Mouse (Mus musculus) lung, embryonic 15.5 days (tissue): Measurements from ENCODE around the gene Rpl22. TPM values are rescaled to one million over a fixed set of nuclear protein-coding genes. Genes with fewer than 3 reads are reported as not detected.
A peak's percentile ranks its signal among the peaks of the same experiment; 100 is the strongest.

Experiments used
- ATAC-seq: fragments of 200-750 bp; cut with Nextera tagmentation; 2 replicates; pipeline ENCODE4 v1.8.0; 2017; ENCODE audit warnings: moderate number of reproducible peaks, borderline replicate concordance; ENCODE audit not compliant: low FRiP score, low TSS enrichment; ENCODE audit errors: extremely low read depth
- H3K27ac ChIP-seq: fragments of 300-500 bp; sonication (generic); 2 replicates; pipeline ENCODE4 v1.5.1; 2015; ENCODE audit warnings: moderate library complexity, mild to moderate bottlenecking, inconsistent platforms
- H3K27me3 ChIP-seq: fragments of 300-500 bp; sonication (generic); 2 replicates; pipeline ENCODE4 v1.6.1; 2015; ENCODE audit warnings: inconsistent platforms
- H3K36me3 ChIP-seq: fragments of 300-500 bp; sonication (generic); 2 replicates; pipeline ENCODE4 v1.6.1; 2015; ENCODE audit warnings: inconsistent platforms
- H3K4me1 ChIP-seq: fragments of 300-500 bp; sonication (generic); 2 replicates; pipeline ENCODE4 v1.6.1; 2015; ENCODE audit warnings: inconsistent platforms
- H3K4me2 ChIP-seq: fragments of 300-500 bp; sonication (generic); 2 replicates; pipeline ENCODE4 v1.6.1; 2015; ENCODE audit warnings: inconsistent platforms, mild to moderate bottlenecking, moderate library complexity
- H3K4me3 ChIP-seq: fragments of 300-500 bp; sonication (generic); 2 replicates; pipeline ENCODE4 v1.5.1; 2015; ENCODE audit warnings: mild to moderate bottlenecking, inconsistent platforms
- H3K9ac ChIP-seq: fragments of 300-500 bp; sonication (generic); 2 replicates; pipeline ENCODE4 v1.6.1; 2015; ENCODE audit warnings: inconsistent platforms
- H3K9me3 ChIP-seq: fragments of 300-500 bp; sonication (generic); 2 replicates; pipeline ENCODE4 v1.6.1; 2016; ENCODE audit warnings: inconsistent platforms
- WGBS: fragments of 180-500 bp; shearing (Covaris S2); methylation state at CpG from one replicate; pipeline ENCODE4 v1.1.7; 2015; 5-methylcytosine and 5-hydroxymethylcytosine counted together
- polyA plus RNA-seq: library from polyadenylated mRNA; unstranded; fragments of >200 nt; fragmentation: Nextera tagmentation; extraction: Ambion mirVana; gene quantifications from 2 replicates; pipeline ENCODE4 v1.2.1, GENCODE M21; 2015

Rpl22 gene
- polyA plus RNA-seq, 1 experiment from 2014 or later, result 354 TPM

- Histone ChIP-seq H3K4me3 (no peak overlapping the region), H3K4me2 (no peak overlapping the region), H3K9me3 (no peaks in the 10 kb centered on the region), H3K27me3 (peaks cover 92% of the 10 kb centered on the region), H3K9ac (no peak overlapping the region), H3K36me3 (no peaks in the 10 kb centered on the region), H3K4me1 (peaks cover 25% of the 10 kb centered on the region), H3K27ac (no peak overlapping the region)
- ATAC-seq, result no peak
- 20% methylated on average over 19 of the region's 19 CpGs for WGBS
Observed at GRCm38 (mm10) chr4:152287317-152288120, 38.0 kb upstream of the Rpl22 start.

- no peak for ATAC-seq
- no peak overlapping the region for H3K4me3 ChIP-seq
- WGBS, result 56% methylated on average over 18 of the region's 18 CpGs
Observed at GRCm38 (mm10) chr4:152288398-152288945, 37.1 kb upstream of the Rpl22 start.

GRCm38 (mm10) chr4:152290385-152290784 is 35.2 kb upstream of the Rpl22 start:
- H3K27me3 ChIP-seq, result peaks cover 77% of the 10 kb centered on the region
- 0 out of 2 replicates have a peak overlapping the region, but pooled peaks have one; percentile 10 for H3K4me3 ChIP-seq
- peak overlapping the region; percentile 16; the same call in 1 of the 2 replicates for H3K4me2 ChIP-seq
- no peak for ATAC-seq
- no peak overlapping the region for H3K9ac ChIP-seq
- WGBS, result under 1% methylated on average over 38 of the region's 39 CpGs
- no peaks in the 10 kb centered on the region for H3K36me3 ChIP-seq
- H3K9me3 ChIP-seq, result no peaks in the 10 kb centered on the region
- no peak overlapping the region for H3K27ac ChIP-seq
- H3K4me1 ChIP-seq, result peaks cover 12% of the 10 kb centered on the region; the same call in 1 of the 2 replicates

More at GRCm38 (mm10) chr4:152288398-152288945, 37.1 kb upstream of the Rpl22 start:
- Histone ChIP-seq H3K27me3 (peaks cover 92% of the 10 kb centered on the region), H3K36me3 (no peaks in the 10 kb centered on the region), H3K27ac (no peak overlapping the region), H3K4me1 (peaks cover 16% of the 10 kb centered on the region), H3K9ac (no peak overlapping the region), H3K4me2 (no peak overlapping the region), H3K9me3 (no peaks in the 10 kb centered on the region)

GRCm38 (mm10) chr4:152290991-152291390 is 34.6 kb upstream of the Rpl22 start:
- no peak overlapping the region for H3K4me3 ChIP-seq
- H3K27me3 ChIP-seq, result peaks cover 71% of the 10 kb centered on the region
- no peaks in the 10 kb centered on the region for H3K36me3 ChIP-seq
- no peak overlapping the region for H3K4me2 ChIP-seq
- ATAC-seq, result no peak
- no peak overlapping the region for H3K9ac ChIP-seq
- H3K27ac ChIP-seq, result no peak overlapping the region
- peaks cover 18% of the 10 kb centered on the region for H3K4me1 ChIP-seq
- no peaks in the 10 kb centered on the region for H3K9me3 ChIP-seq
- 23% methylated on average over 11 of the region's 11 CpGs for WGBS

- H3K4me2 ChIP-seq, result peak within 1 kb of the TSS; percentile 16; the same call in 1 of the 2 replicates
- H3K4me1 ChIP-seq, result peaks cover 15% of the 10 kb centered on the region
- WGBS, result 27% methylated on average over 6 of the region's 6 CpGs
- H3K9me3 ChIP-seq, result no peaks in the 10 kb centered on the region
- H3K27ac ChIP-seq, result no peak within 1 kb of the TSS
- H3K27me3 ChIP-seq, result peaks cover 65% of the 10 kb centered on the region
- no peaks in the 10 kb centered on the region for H3K36me3 ChIP-seq
- H3K9ac ChIP-seq, result no peak within 1 kb of the TSS
- no peak within 1 kb of the TSS for H3K4me3 ChIP-seq
- ATAC-seq, result no peak
Observed at GRCm38 (mm10) chr4:152291562-152291961, 34.0 kb upstream of the Rpl22 start, which contains the start of gene Hes3. Gene Hes3 (minus strand): TSS chr4:152291662.

GRCm38 (mm10) chr4:152292102-152292765 is 33.3 kb upstream of the Rpl22 start:
- Histone ChIP-seq H3K27me3 (peaks cover 58% of the 10 kb centered on the region), H3K4me1 (peaks cover 12% of the 10 kb centered on the region), H3K4me2 (no peak overlapping the region), H3K27ac (no peak overlapping the region), H3K36me3 (no peaks in the 10 kb centered on the region), H3K4me3 (no peak overlapping the region), H3K9ac (no peak overlapping the region), H3K9me3 (no peaks in the 10 kb centered on the region)
- WGBS, result 12% methylated on average over 12 of the region's 12 CpGs
- ATAC-seq, result no peak

GRCm38 (mm10) chr4:152294188-152294929 is 31.2 kb upstream of the Rpl22 start:
- peaks cover 44% of the 10 kb centered on the region for H3K27me3 ChIP-seq
- WGBS, result 51% methylated on average over 10 of the region's 10 CpGs

GRCm38 (mm10) chr4:152295916-152296315 is 29.6 kb upstream of the Rpl22 start:
- Histone ChIP-seq H3K4me1 (peaks cover 19% of the 10 kb centered on the region), H3K9ac (no peak overlapping the region), H3K9me3 (no peaks in the 10 kb centered on the region), H3K36me3 (peaks cover 8% of the 10 kb centered on the region; the same call in 1 of the 2 replicates), H3K4me2 (peak overlapping the region; percentile 10; the same call in 1 of the 2 replicates), H3K4me3 (no peak overlapping the region), H3K27me3 (peaks cover 29% of the 10 kb centered on the region), H3K27ac (0 out of 2 replicates have a peak overlapping the region, but pooled peaks have one; percentile 21)
- ATAC-seq, result no peak
- 22% methylated on average over 4 of the region's 4 CpGs for WGBS

More at GRCm38 (mm10) chr4:152294188-152294929, 31.2 kb upstream of the Rpl22 start:
- ATAC-seq, result no peak
- no peak overlapping the region for H3K9ac ChIP-seq
- no peaks in the 10 kb centered on the region for H3K36me3 ChIP-seq
- peaks cover 22% of the 10 kb centered on the region for H3K4me1 ChIP-seq
- no peaks in the 10 kb centered on the region for H3K9me3 ChIP-seq
- no peak overlapping the region for H3K4me3 ChIP-seq
- peak overlapping the region; percentile 38; the same call in 1 of the 2 replicates for H3K27ac ChIP-seq
- no peak overlapping the region for H3K4me2 ChIP-seq

- Histone ChIP-seq H3K4me2 (peak overlapping the region; percentile 62), H3K4me3 (peak overlapping the region; percentile 87), H3K9me3 (no peaks in the 10 kb centered on the region), H3K9ac (peak overlapping the region; percentile 61; the same call in 1 of the 2 replicates), H3K4me1 (peaks cover 19% of the 10 kb centered on the region), H3K27me3 (peaks cover 25% of the 10 kb centered on the region), H3K36me3 (peaks cover 11% of the 10 kb centered on the region), H3K27ac (peak overlapping the region; percentile 18; the same call in 1 of the 2 replicates)
- WGBS, result 8% methylated on average over 8 of the region's 8 CpGs
- ATAC-seq, result no peak
Observed at GRCm38 (mm10) chr4:152296371-152296770, 29.2 kb upstream of the Rpl22 start.

- peaks cover 17% of the 10 kb centered on the region for H3K27me3 ChIP-seq
- H3K27ac ChIP-seq, result peak within 1 kb of the TSS; percentile 72
- peaks cover 19% of the 10 kb centered on the region for H3K4me1 ChIP-seq
- peak within 1 kb of the TSS; percentile 86 for H3K4me2 ChIP-seq
- WGBS, result under 1% methylated on average over 115 of the region's 119 CpGs
- peak; percentile 96 for ATAC-seq
- peak within 1 kb of the TSS; percentile 91 for H3K9ac ChIP-seq
- peaks cover 19% of the 10 kb centered on the region for H3K36me3 ChIP-seq
- peak within 1 kb of the TSS; percentile 87 for H3K4me3 ChIP-seq
- no peaks in the 10 kb centered on the region for H3K9me3 ChIP-seq
Observed at GRCm38 (mm10) chr4:152296874-152297861, 28.4 kb upstream of the Rpl22 start, which contains the start of gene Icmt. Gene Icmt (plus strand): TSS chr4:152297227.
